Mouse (Mus musculus): ENCODE results near the gene Il2ra.
"Not testable (repeated sequence)": the region's sequence is repeated elsewhere in the genome, so short reads cannot be mapped to it uniquely, and the experiment has no call there.

The Il2ra gene

GRCm38 (mm10) chr2:11705201-11706025, 62.8 kb downstream of the Il2ra start, which contains the start of gene Il15ra:
Il15ra (plus strand) TSS chr2:11705290.
- DNase-seq (ENCODE audit: low read depth, low spot score): no peak

- no peak for DNase-seq (ENCODE audit: low read depth, low spot score)
These were observed 63.6 kb downstream of the Il2ra start for GRCm38 (mm10) chr2:11706030-11706745.

- no peak for DNase-seq (ENCODE audit: low read depth, low spot score)
These were observed 64.1 kb downstream of the Il2ra start for GRCm38 (mm10) chr2:11706746-11707065.

- DNase-seq (ENCODE audit: low read depth, low spot score): no peak
These were observed 65.9 kb downstream of the Il2ra start for GRCm38 (mm10) chr2:11708538-11708937.

- not testable (repeated sequence) for DNase-seq (ENCODE audit: low read depth, low spot score)
These were observed 67.5 kb downstream of the Il2ra start for GRCm38 (mm10) chr2:11710101-11710500.

GRCm38 (mm10) chr2:11712483-11712990, 69.9 kb downstream of the Il2ra start:
- DNase-seq (ENCODE audit: low read depth, low spot score): no peak

- no peak for DNase-seq (ENCODE audit: low read depth, low spot score)
These were observed 70.4 kb downstream of the Il2ra start for GRCm38 (mm10) chr2:11713021-11713420.

GRCm38 (mm10) chr2:11714535-11714934, 71.9 kb downstream of the Il2ra start:
- no peak for DNase-seq (ENCODE audit: low read depth, low spot score)

GRCm38 (mm10) chr2:11718573-11718972, 76.0 kb downstream of the Il2ra start:
- DNase-seq (ENCODE audit: low read depth, low spot score): no peak

GRCm38 (mm10) chr2:11722564-11722963, 80.0 kb downstream of the Il2ra start:
- no peak for DNase-seq (ENCODE audit: low read depth, low spot score)

- no peak for DNase-seq (ENCODE audit: low read depth, low spot score)
These were observed 85.0 kb downstream of the Il2ra start for GRCm38 (mm10) chr2:11727574-11727973.

- no peak for DNase-seq (ENCODE audit: low read depth, low spot score)
These were observed 86.5 kb downstream of the Il2ra start for GRCm38 (mm10) chr2:11729091-11729490.

GRCm38 (mm10) chr2:11732978-11733377, 90.4 kb downstream of the Il2ra start:
- DNase-seq (ENCODE audit: low read depth, low spot score): no peak

- DNase-seq (ENCODE audit: low read depth, low spot score): no peak
These were observed 93.2 kb downstream of the Il2ra start for GRCm38 (mm10) chr2:11735853-11736252.

GRCm38 (mm10) chr2:11738794-11739193, 96.2 kb downstream of the Il2ra start:
- DNase-seq (ENCODE audit: low read depth, low spot score): no peak

- no peak for DNase-seq (ENCODE audit: low read depth, low spot score)
These were observed 97.0 kb downstream of the Il2ra start for GRCm38 (mm10) chr2:11739516-11740051.

Data from WW6 (cell line).